Mouse (Mus musculus) MEL (cell line): ENCODE measurements at regions not wholly inside any gene's neighbourhood (a gene's known extent, or its start where the extent isn't known, plus 50 kb on each side); places are given as distances from the start of the nearest gene placed in this dataset.

Experiments used
- CHD1 ChIP-seq: IDR thresholded peaks from 2 replicates; pipeline ENCODE4 v1.6.1; 2012; ENCODE audit warnings: low read depth, mild to moderate bottlenecking, inconsistent platforms, low read length, improper control_type of control experiment
- CTCF ChIP-seq, 3 experiments: IDR thresholded peaks in 2 of 3; conservative IDR thresholded peaks in 1 of 3; 2 replicates each; pipeline ENCODE4 v1.5.1; 2011 to 2012; ENCODE audit warnings: low read length in 3 of 3, low read depth in 2 of 3, mild to moderate bottlenecking in 2 of 3, improper control_type of control experiment in 1 of 3, inconsistent platforms in 1 of 3, mixed read lengths in 1 of 3, moderate library complexity in 1 of 3; ENCODE audit not compliant: control insufficient read depth in 1 of 3, insufficient read depth in 1 of 3, poor library complexity in 1 of 3, severe bottlenecking in 1 of 3
- EP300 ChIP-seq, 2 experiments: IDR thresholded peaks; 2 replicates each; pipeline ENCODE4 v1.6.1; 2011; ENCODE audit warnings: improper control_type of control experiment in 2 of 2, low read length in 2 of 2, low read depth in 1 of 2, mild to moderate bottlenecking in 1 of 2
- GATA1 ChIP-seq: IDR thresholded peaks from 2 replicates; pipeline ENCODE4 v1.6.1; 2011; ENCODE audit warnings: low read depth, low read length, improper control_type of control experiment
- KAT2A ChIP-seq: conservative IDR thresholded peaks from 2 replicates; pipeline ENCODE4 v1.6.1; 2012; ENCODE audit warnings: low read depth, low read length, improper control_type of control experiment, inconsistent platforms
- MAZ ChIP-seq: IDR thresholded peaks from 2 replicates; pipeline ENCODE4 v1.6.1; 2012; ENCODE audit warnings: low read depth, mild to moderate bottlenecking, inconsistent platforms, low read length, improper control_type of control experiment
- POLR2A ChIP-seq, 2 experiments: IDR thresholded peaks; 2 replicates each; pipeline ENCODE4 v1.6.1; 2011 to 2012; ENCODE audit warnings: low read length in 2 of 2, mild to moderate bottlenecking in 2 of 2, control low read depth in 1 of 2, improper control_type of control experiment in 1 of 2, low read depth in 1 of 2, moderate library complexity in 1 of 2; ENCODE audit not compliant: control insufficient read depth in 1 of 2, insufficient read depth in 1 of 2, poor library complexity in 1 of 2
- POLR2AphosphoS5 ChIP-seq: IDR thresholded peaks from 2 replicates; pipeline ENCODE4 v1.6.1; 2012; ENCODE audit warnings: low read depth, borderline replicate concordance, mild to moderate bottlenecking, inconsistent platforms, low read length, moderate library complexity, mixed read lengths
- RAD21 ChIP-seq: IDR thresholded peaks from 2 replicates; pipeline ENCODE4 v1.6.1; 2011; ENCODE audit warnings: mild to moderate bottlenecking, low read depth, low read length, improper control_type of control experiment
- RCOR1 ChIP-seq: IDR thresholded peaks from 2 replicates; pipeline ENCODE4 v1.6.1; 2012; ENCODE audit warnings: low read depth, mild to moderate bottlenecking, inconsistent platforms, low read length, improper control_type of control experiment
- SIN3A ChIP-seq: IDR thresholded peaks from 2 replicates; pipeline ENCODE4 v1.6.1; 2012; ENCODE audit warnings: low read length, improper control_type of control experiment, inconsistent platforms
- SMC3 ChIP-seq: IDR thresholded peaks from 2 replicates; pipeline ENCODE4 v1.6.1; 2011; ENCODE audit warnings: low read depth, low read length, improper control_type of control experiment
- TAL1 ChIP-seq: IDR thresholded peaks from 2 replicates; pipeline ENCODE4 v1.6.1; 2012; ENCODE audit warnings: mild to moderate bottlenecking, inconsistent platforms, low read length, moderate library complexity, mixed read lengths
- USF2 ChIP-seq, 2 experiments: IDR thresholded peaks; 2 replicates each; pipeline ENCODE4 v1.6.1; 2011 to 2012; ENCODE audit warnings: improper control_type of control experiment in 2 of 2, low read length in 2 of 2, borderline replicate concordance in 1 of 2, inconsistent platforms in 1 of 2, low read depth in 1 of 2, mild to moderate bottlenecking in 1 of 2; ENCODE audit not compliant: insufficient read depth in 1 of 2

- TF ChIP-seq POLR2A (IDR thresholded peaks at IDR 0.05; ENCODE audit: control insufficient read depth in 1 of 2, insufficient read depth in 1 of 2, low read depth in 1 of 2, low read length in 2 of 2, poor library complexity in 1 of 2) (no peak), MAZ (no peak), USF2 (IDR thresholded peaks at IDR 0.05; ENCODE audit: borderline replicate concordance in 1 of 2, insufficient read depth in 1 of 2, low read depth in 1 of 2, low read length in 2 of 2) (no peak), CTCF (IDR thresholded peaks at IDR 0.05 in 2 of 3, conservative IDR thresholded peaks at IDR 0.05 in 1 of 3; ENCODE audit: control insufficient read depth in 1 of 3, insufficient read depth in 1 of 3, low read depth in 2 of 3, low read length in 3 of 3, poor library complexity in 1 of 3, severe bottlenecking in 1 of 3) (no peak), KAT2A (no peak), POLR2AphosphoS5 (no peak), EP300 (IDR thresholded peaks at IDR 0.05; ENCODE audit: low read depth in 1 of 2, low read length in 2 of 2) (no peak), GATA1 (no peak), RCOR1 (no peak), RAD21 (no peak), SIN3A (no peak), TAL1 (no peak), SMC3 (no peak), CHD1 (no peak)
These were observed 358.6 kb downstream of the Sox9 start for GRCm38 (mm10) chr11:113140595-113140994.
